Mouse (Mus musculus): ENCODE measurements around the gene Itga3.

- TF ChIP-seq CTCF (IDR thresholded peaks at IDR 0.05; ENCODE audit: borderline replicate concordance, control insufficient read depth, extremely low read depth, insufficient read depth, low read length, poor library complexity) (no peak), POLR2A (IDR thresholded peaks at IDR 0.05; ENCODE audit: control insufficient read depth, extremely low read depth, insufficient read depth, low read length, poor library complexity) (no peak)
Measured at GRCm38 (mm10) chr11:95097889-95098288, 21.3 kb upstream of the Itga3 start.

All from thymus, adult 2 months (tissue).